Mouse (Mus musculus) monocyte, adult 2 months (primary cell): ENCODE data around the gene Nkd2.

Source experiments
- DNase-seq, 2 experiments: peaks; one replicate each; pipeline ENCODE4 v3.0.0; 2022; ENCODE audit warnings: low spot score in 2 of 2, low read depth in 1 of 2

The Nkd2 gene

GRCm38 (mm10) chr13:73847465-73847836 lies at the start of gene Nkd2:
TSS of gene Nkd2 (minus strand) at chr13:73847631.
- peak; percentile 17 to 40 for DNase-seq

GRCm38 (mm10) chr13:73892493-73893178 lies 45.2 kb upstream of the Nkd2 start:
- no peak for DNase-seq

GRCm38 (mm10) chr13:73887415-73887874 lies 40.0 kb upstream of the Nkd2 start:
- no peak for DNase-seq

- DNase-seq: no peak
These were observed 39.2 kb upstream of the Nkd2 start for GRCm38 (mm10) chr13:73886601-73887000.

- no peak for DNase-seq
These were observed 38.6 kb upstream of the Nkd2 start for GRCm38 (mm10) chr13:73886066-73886465.

GRCm38 (mm10) chr13:73885656-73886055 lies 38.2 kb upstream of the Nkd2 start:
- DNase-seq: no peak

GRCm38 (mm10) chr13:73881347-73881746 lies 33.9 kb upstream of the Nkd2 start:
- no peak for DNase-seq

DNA sequence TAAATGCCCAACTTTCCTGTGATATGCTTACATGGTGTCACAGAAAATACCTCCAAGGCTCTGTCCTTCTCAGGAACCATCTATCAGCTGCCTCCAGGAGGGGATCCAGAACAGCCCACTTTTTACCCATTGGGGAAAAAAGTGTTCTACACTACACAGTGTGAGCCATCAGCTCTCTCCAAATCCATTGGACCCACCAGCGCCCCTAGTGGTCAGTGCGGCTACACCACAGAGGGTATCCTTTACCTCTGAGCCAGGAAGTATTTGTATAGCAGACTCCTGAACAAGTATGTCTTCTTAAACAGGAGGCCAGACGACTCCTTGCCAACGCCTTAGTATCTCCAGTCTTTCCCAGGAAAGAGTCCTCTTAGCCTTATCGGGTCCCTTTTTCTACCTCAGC lies 32.4 kb upstream of the Nkd2 start:
- DNase-seq: no peak

GRCm38 (mm10) chr13:73872159-73872558 lies 24.7 kb upstream of the Nkd2 start:
- no peak for DNase-seq

GRCm38 (mm10) chr13:73846589-73847464 lies 604 bp downstream of the Nkd2 start:
- no peak for DNase-seq

DNA sequence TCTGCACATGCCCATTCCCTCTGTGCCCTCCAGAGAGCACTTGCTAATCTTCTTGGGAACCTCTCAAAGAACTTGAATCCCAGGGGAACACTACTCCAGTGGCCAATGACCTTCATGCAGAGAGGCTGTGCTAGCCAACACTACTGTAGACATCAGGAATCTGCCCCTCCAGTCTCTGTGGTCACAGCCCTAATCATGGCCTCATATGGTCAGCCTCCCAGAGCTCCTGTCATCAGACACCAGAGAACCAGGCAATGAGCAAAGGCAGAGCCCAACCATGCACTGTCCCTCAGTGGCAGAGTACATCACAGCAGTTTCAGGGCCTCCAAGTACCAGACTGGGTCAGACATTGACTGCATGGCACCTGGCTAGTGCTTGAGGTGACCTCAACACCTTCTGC lies 4.7 kb downstream of the Nkd2 start:
- DNase-seq: no peak

DNA sequence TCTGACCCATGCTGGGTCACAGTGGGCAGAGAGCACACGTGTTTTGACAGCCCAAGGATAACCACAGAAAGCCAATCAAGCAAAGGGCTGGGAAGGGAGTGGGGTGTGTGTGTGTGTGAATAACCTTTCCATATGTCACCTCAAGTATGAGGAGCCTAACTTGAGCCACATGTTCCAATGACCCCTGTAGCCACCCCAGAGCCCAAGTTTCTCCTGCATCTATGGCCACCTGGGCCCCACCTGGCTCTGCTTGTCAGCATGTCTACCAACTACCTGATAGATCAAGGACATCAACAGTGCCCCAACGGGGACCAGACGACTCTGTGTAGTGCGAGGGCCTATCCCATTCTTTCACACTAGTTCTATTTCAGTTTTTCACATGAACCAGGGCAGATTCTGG lies 7.7 kb downstream of the Nkd2 start:
- DNase-seq: no peak

DNA sequence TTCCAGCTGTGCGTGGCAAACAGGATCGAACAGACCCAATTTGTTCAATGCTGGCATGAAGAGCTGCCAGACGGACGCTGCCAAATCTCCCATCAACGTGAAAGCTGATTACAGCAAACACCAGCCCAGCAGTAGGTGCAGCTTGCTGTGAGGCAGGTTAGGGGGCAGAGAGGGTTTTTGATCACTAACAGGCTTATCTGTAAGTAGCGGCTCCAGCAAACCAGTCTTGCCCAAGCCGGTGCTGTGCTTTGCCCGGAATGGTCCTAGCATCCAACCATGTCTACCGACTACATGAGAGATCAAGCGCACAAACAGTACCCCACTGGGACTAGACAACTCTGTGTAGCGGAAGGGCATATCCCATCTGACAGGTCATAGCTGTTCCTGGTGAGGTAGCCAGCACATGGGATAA lies 8.3 kb downstream of the Nkd2 start:
- DNase-seq: no peak

- DNase-seq: no peak
These were observed 9.7 kb downstream of the Nkd2 start for GRCm38 (mm10) chr13:73837708-73838107.

DNA sequence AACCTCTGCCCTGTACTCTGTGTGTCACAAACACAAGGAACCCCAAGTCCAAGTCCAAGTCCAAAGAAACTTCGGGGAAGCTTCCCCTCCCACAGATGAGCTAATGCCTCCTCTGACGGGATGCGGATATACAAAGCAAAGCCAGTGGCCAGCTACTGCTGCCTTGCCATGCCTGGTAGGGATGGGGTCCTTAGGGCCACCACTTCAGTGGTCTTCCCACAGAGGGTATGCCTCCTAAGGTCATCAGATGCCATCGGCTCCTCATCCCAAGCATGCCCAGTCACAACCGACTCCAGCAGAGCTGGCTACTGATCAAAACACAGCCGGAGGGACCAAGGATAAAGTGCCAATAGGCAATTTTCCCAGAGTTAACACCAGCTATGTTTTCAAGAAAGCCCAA lies 10.9 kb downstream of the Nkd2 start:
- no peak for DNase-seq

- DNase-seq: no peak
These were observed 11.6 kb downstream of the Nkd2 start for GRCm38 (mm10) chr13:73835791-73836190.

- DNase-seq: no peak
These were observed 13.6 kb downstream of the Nkd2 start for GRCm38 (mm10) chr13:73833809-73834208.

DNA sequence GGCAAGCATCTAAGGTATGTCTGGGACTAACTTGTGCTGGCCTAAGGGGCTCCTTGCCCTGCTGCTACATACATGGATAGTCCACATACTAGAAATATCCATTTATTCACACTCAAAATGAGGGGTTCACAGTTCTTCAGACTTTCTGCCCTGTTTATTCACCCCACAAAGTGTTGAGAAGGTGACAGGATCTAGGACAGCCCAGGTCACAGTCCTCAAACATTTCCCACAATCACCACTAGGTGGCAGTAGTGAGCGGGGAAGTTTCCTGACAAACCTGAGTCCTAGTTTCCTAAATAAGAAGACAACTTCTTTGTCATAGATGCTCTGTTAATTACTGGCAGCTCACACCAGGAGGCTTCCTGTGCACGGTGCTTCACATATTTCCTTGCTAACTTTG lies 15.9 kb downstream of the Nkd2 start:
- DNase-seq: no peak

- DNase-seq: no peak
These were observed 20.2 kb downstream of the Nkd2 start for GRCm38 (mm10) chr13:73827243-73827642.

DNA sequence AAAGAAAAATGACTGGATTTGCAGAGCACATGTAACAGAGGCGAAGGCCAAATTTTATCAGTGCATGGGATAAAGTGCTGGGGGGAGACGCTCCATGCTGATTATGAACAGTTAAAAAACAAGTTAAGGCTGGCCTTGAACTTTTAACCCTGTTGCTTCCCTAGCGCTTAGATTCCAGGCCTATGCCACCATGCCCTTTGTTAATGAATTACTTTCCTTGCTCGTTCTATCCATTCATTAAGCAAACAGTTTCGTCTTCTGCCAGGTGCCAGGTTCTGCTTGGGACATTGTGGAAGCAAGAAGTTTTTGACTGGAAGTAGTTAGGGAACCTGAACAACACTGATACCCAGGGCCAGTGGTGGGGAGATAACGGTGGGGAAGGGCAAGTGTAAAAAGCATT lies 23.7 kb downstream of the Nkd2 start:
- no peak for DNase-seq

DNA sequence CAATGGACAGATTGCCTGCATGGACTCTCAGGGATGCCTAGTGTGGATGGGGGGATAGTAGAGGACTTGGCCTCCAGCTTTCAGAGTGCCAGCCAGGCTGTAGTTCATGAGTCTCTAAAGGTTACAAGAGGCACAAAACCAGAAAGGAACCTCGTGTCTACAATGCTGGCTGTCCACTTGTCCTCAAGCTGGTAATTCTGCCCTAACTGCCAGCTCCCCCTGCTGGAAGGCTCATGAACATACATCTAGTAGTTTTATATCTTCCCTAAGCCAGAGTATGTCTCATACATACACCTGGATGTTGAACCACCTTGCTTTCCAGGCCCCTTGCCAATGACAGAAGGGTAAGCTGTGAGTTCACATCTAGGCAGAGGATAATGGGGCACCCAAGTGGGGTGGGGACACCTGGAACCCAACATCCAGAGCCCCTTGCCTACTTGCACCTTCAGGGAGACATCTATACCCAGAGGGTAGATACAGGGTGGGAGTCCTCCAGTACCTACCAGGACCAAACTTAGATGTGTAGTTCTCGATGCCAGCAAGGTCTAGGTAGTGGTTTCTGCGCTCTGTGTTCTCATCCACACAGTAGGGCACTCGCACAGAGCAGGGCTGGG lies 25.1 kb downstream of the Nkd2 start:
- peak in 1 of 2 experiments; percentile 32 for DNase-seq

DNA sequence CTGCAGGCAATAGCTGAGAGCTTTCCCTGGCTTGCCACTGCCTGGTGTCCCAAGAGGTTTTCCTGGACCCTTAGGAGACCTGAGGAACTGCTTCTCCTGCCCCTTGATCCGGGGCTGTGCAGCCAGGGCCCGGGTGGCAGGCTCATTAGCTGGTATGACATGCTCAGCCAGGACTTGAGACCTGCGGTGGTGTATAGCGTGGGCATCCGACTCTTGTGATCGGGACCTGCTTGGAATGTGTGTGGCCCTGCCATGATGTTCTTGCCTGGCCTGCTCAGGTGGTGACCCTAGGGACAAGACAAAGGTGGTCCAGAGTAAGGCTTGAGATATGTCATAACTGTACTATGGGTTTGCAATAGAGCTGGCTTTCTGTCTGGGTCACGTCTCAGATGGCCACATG lies 26.2 kb downstream of the Nkd2 start:
- DNase-seq: no peak
